Mouse (Mus musculus) limb, embryonic 14.5 days (tissue): Measurements from ENCODE around the gene Mylk2. TPM values are rescaled to one million over a fixed set of nuclear protein-coding genes. Genes with fewer than 3 reads are reported as not detected.

ENCODE experiments used
- ATAC-seq: fragments of 200-750 bp; cut with Nextera tagmentation; 2 replicates; pipeline ENCODE4 v1.8.0; 2017; ENCODE audit warnings: low read depth, moderate number of reproducible peaks, moderate TSS enrichment; ENCODE audit not compliant: low FRiP score
- DNase-seq: peaks from one replicate; pipeline ENCODE4 v3.0.0-alpha.2; 2015; ENCODE audit warnings: low spot score
- H3K27ac ChIP-seq: fragments of 300-500 bp; sonication (generic); replicated peaks from 2 replicates; pipeline ENCODE4 v1.5.1; 2014; ENCODE audit warnings: low read depth, mild to moderate bottlenecking, low read length, moderate library complexity, mixed read lengths
- H3K27me3 ChIP-seq: fragments of 300-500 bp; sonication (generic); 2 replicates; pipeline ENCODE4 v1.6.1; 2014; ENCODE audit warnings: low read length, mixed read lengths; ENCODE audit not compliant: control insufficient read depth, insufficient read depth
- H3K36me3 ChIP-seq: fragments of 300-500 bp; sonication (generic); 2 replicates; pipeline ENCODE4 v1.6.1; 2014; ENCODE audit warnings: mild to moderate bottlenecking, low read length, moderate library complexity, mixed read lengths; ENCODE audit not compliant: control insufficient read depth, insufficient read depth
- H3K4me1 ChIP-seq: fragments of 300-500 bp; sonication (generic); 2 replicates; pipeline ENCODE4 v1.6.1; 2014; ENCODE audit warnings: antibody characterized with exemption, low read length, mixed read lengths; ENCODE audit not compliant: control insufficient read depth, insufficient read depth
- H3K4me2 ChIP-seq: fragments of 300-500 bp; sonication (generic); replicated peaks from 2 replicates; pipeline ENCODE4 v1.6.1; 2014; ENCODE audit warnings: low read depth, mild to moderate bottlenecking, low read length, moderate library complexity; ENCODE audit not compliant: severe bottlenecking
- H3K4me3 ChIP-seq: fragments of 300-500 bp; sonication (generic); replicated peaks from 2 replicates; pipeline ENCODE4 v1.5.1; 2014; ENCODE audit warnings: low read length
- H3K9ac ChIP-seq: fragments of 300-500 bp; sonication (generic); 2 replicates; pipeline ENCODE4 v1.6.1; 2014; ENCODE audit warnings: mild to moderate bottlenecking, low read depth, low read length, moderate library complexity; ENCODE audit not compliant: severe bottlenecking
- H3K9me3 ChIP-seq: fragments of 300-500 bp; sonication (generic); 2 replicates; pipeline ENCODE4 v1.6.1; 2016; ENCODE audit warnings: low read length; ENCODE audit not compliant: control insufficient read depth
- POLR2A ChIP-seq: fragments of 200-500 bp; IDR thresholded peaks from 2 replicates; pipeline ENCODE4 v1.8.0; 2012; ENCODE audit warnings: inconsistent platforms, mild to moderate bottlenecking, moderate library complexity, borderline replicate concordance; ENCODE audit not compliant: insufficient read depth, insufficient read length; ENCODE audit errors: extremely low read depth
- WGBS: fragments of 180-500 bp; shearing (Covaris S2); extraction: QIAGEN DNeasy Blood & Tissue Kit; methylation state at CpG from one replicate; pipeline ENCODE4 v1.1.7; 2014; 5-methylcytosine and 5-hydroxymethylcytosine counted together
- polyA plus RNA-seq, 2 experiments: library from polyadenylated mRNA; depleted of rRNA in 1 of 2; stranded (reverse) in 1 of 2; unstranded in 1 of 2; fragments of >200 nt; fragmentation: Nextera tagmentation in 1 of 2; extraction: Ambion mirVana in 1 of 2; gene quantifications; 2 replicates each; pipeline versions ENCODE4 v1.2.1 to v1.2.3; 2012 to 2014

The Mylk2 gene
- polyA plus RNA-seq, 2 experiments, result 0.10 to 0.62 TPM

GRCm38 (mm10) chr2:152906274-152907037, 4.7 kb upstream of the Mylk2 start:
- peaks cover 19% of the 10 kb centered on the region for H3K4me1 ChIP-seq
- no peaks in the 10 kb centered on the region for H3K9me3 ChIP-seq
- H3K9ac ChIP-seq, result no peak overlapping the region
- WGBS, result 60% methylated on average over 9 of the region's 9 CpGs
- ATAC-seq (no peak), DNase-seq (no peak)
- H3K36me3 ChIP-seq, result no peaks in the 10 kb centered on the region
- H3K4me2 ChIP-seq, result no peak overlapping the region
- no peak overlapping the region for H3K4me3 ChIP-seq
- no peak for TF ChIP-seq POLR2A
- H3K27me3 ChIP-seq, result peaks cover 7% of the 10 kb centered on the region
- no peak overlapping the region for H3K27ac ChIP-seq

GRCm38 (mm10) chr2:152907114-152907943, 3.8 kb upstream of the Mylk2 start:
- ATAC-seq (no peak), DNase-seq (no peak)
- 28% methylated on average over 14 of the region's 14 CpGs for whole genome bisulfite sequencing
- TF ChIP-seq POLR2A, result no peak
- Histone ChIP-seq H3K9me3 (no peaks in the 10 kb centered on the region), H3K36me3 (no peaks in the 10 kb centered on the region), H3K27me3 (peaks cover 15% of the 10 kb centered on the region), H3K27ac (no peak overlapping the region), H3K9ac (no peak overlapping the region), H3K4me1 (peaks cover 19% of the 10 kb centered on the region), H3K4me2 (no peak overlapping the region), H3K4me3 (no peak overlapping the region)

- 77% methylated on average over 6 of the region's 6 CpGs for WGBS
- Histone ChIP-seq H3K4me1 (peaks cover 18% of the 10 kb centered on the region), H3K9me3 (no peaks in the 10 kb centered on the region), H3K36me3 (no peaks in the 10 kb centered on the region), H3K27me3 (peaks cover 29% of the 10 kb centered on the region), H3K4me2 (no peak overlapping the region), H3K4me3 (no peak overlapping the region), H3K27ac (no peak overlapping the region), H3K9ac (no peak overlapping the region)
- ATAC-seq, result no peak
- TF ChIP-seq POLR2A, result no peak
- DNase-seq, result no peak
Observed at GRCm38 (mm10) chr2:152909848-152910247, 1.3 kb upstream of the Mylk2 start.

GRCm38 (mm10) chr2:152911432-152911831, 280 bp downstream of the Mylk2 start:
- TF ChIP-seq POLR2A, result no peak
- Histone ChIP-seq H3K4me1 (peaks cover 14% of the 10 kb centered on the region), H3K27me3 (peaks cover 29% of the 10 kb centered on the region), H3K9me3 (no peaks in the 10 kb centered on the region), H3K27ac (no peak overlapping the region), H3K9ac (no peak overlapping the region), H3K4me2 (no peak overlapping the region), H3K4me3 (no peak overlapping the region), H3K36me3 (no peaks in the 10 kb centered on the region)
- no peak for ATAC-seq
- no peak for DNase-seq
- 33% methylated on average over 6 of the region's 6 CpGs for WGBS

- Histone ChIP-seq H3K4me2 (no peak overlapping the region), H3K9me3 (no peaks in the 10 kb centered on the region), H3K4me3 (no peak overlapping the region), H3K27me3 (peaks cover 29% of the 10 kb centered on the region), H3K9ac (no peak overlapping the region), H3K4me1 (no peaks in the 10 kb centered on the region), H3K36me3 (no peaks in the 10 kb centered on the region), H3K27ac (no peak overlapping the region)
- TF ChIP-seq POLR2A, result no peak
- WGBS, result 33% methylated on average over 7 of the region's 7 CpGs
- DNase-seq (no peak), ATAC-seq (no peak)
Observed at GRCm38 (mm10) chr2:152913471-152913870, 2.3 kb downstream of the Mylk2 start.
